ENCODE assay signal across 12 mouse cellular contexts in the genomic region with DNA sequence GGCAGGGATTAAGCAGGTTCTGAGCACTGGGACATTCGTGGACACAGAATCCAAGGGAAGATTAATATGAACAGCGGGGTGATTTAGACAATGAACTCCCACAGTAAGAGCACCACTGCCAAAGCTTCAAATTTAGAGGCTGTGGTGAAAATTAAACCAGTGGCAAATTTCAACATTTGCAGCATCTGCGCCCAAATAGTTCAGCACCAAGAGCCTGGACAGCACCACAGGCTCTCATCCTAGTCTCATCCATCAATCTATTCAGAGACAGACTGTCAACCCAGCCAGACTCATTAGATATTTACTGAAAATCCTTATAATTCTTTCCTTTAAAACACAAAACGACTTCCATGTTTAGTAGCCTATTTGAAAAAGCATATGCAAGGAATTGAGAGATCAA. TPM values are rescaled to one million over a fixed set of nuclear protein-coding genes. Genes with fewer than 3 reads are reported as not detected.
DNase-seq lines count a peak whose midpoint lies in the region; ATAC-seq lines count a peak whose summit lies in the region.
"Had no signal": no experiment of that assay in that cellular context is flagged by ENCODE, and none has a peak within 500 bp of the region (broad histone marks: within the 10 kb centered on the region; RNA-seq: fewer than 3 reads in every experiment).

No protein-coding gene starts in this region.

- peaks cover 8% of the 10 kb centered on the region for H3K27me3 ChIP-seq in hindbrain, embryonic 16.5 days (replicated peaks; ENCODE audit: control insufficient read depth, insufficient read depth, low read length)
- peaks cover 25% of the 10 kb centered on the region for H3K27me3 ChIP-seq in neural tube, embryonic 15.5 days (replicated peaks)

- no peak for ATAC-seq in hindbrain, embryonic 16.5 days
- no peak for ATAC-seq in neural tube, embryonic 15.5 days (ENCODE audit: low FRiP score)
- ATAC-seq: CD4-positive, CD25-positive, alpha-beta regulatory T cell, adult 4 months; forebrain, embryonic 16.5 days had no signal

- H3K4me1 ChIP-seq in hindbrain, embryonic 16.5 days (ENCODE audit: control insufficient read depth, insufficient read depth, low read depth, low read length): peaks cover 12% of the 10 kb centered on the region
- peaks cover 24% of the 10 kb centered on the region for H3K4me1 ChIP-seq in neural tube, embryonic 15.5 days

- WGBS in hindbrain, embryonic 16.5 days: 13% methylated on average over 4 of the region's 4 CpGs
- WGBS in neural tube, embryonic 15.5 days: 3% methylated on average over 4 of the region's 4 CpGs

- no peak overlapping the region for H3K4me3 ChIP-seq in hindbrain, embryonic 16.5 days (ENCODE audit: low read length)
- H3K4me3 ChIP-seq in neural tube, embryonic 15.5 days (replicated peaks): no peak overlapping the region
- H3K4me3 ChIP-seq: heart, adult 2 months had no signal

- H3K27ac ChIP-seq in hindbrain, embryonic 16.5 days (ENCODE audit: low read depth, low read length): no peak overlapping the region
- H3K27ac ChIP-seq in neural tube, embryonic 15.5 days (replicated peaks): no peak overlapping the region
- H3K27ac ChIP-seq: heart, adult 2 months had no signal

- H3K9ac ChIP-seq in hindbrain, embryonic 16.5 days (ENCODE audit: low read depth, low read length): no peak overlapping the region
- H3K9ac ChIP-seq in neural tube, embryonic 15.5 days (replicated peaks): no peak overlapping the region

- DNase-seq in kidney, postnatal 10 days: peak; percentile 23
- DNase-seq in kidney, postnatal 14 days: no peak
- DNase-seq in c-Kit-positive CD71-negative TER-119-negative erythroid progenitor cells, embryonic 14.5 days (ENCODE audit: low read depth): peak; percentile 3
- no peak for DNase-seq in frontal cortex, postnatal 10 days (ENCODE audit: low spot score in 2 of 2)
- DNase-seq in ovary, adult 18-20 months (ENCODE audit: low spot score): no peak
- DNase-seq: heart, adult 2 months; thymus, postnatal 14 days had no signal

- H3K4me2 ChIP-seq in hindbrain, embryonic 16.5 days (ENCODE audit: low read length): peak overlapping the region; percentile 19; the same call in 1 of the 2 replicates
- peak overlapping the region; percentile 32 for H3K4me2 ChIP-seq in neural tube, embryonic 15.5 days

- H3K9me3 ChIP-seq in hindbrain, embryonic 16.5 days (ENCODE audit: control insufficient read depth, low read length): no peaks in the 10 kb centered on the region
- no peaks in the 10 kb centered on the region for H3K9me3 ChIP-seq in neural tube, embryonic 15.5 days (replicated peaks)

- H3K36me3 ChIP-seq in hindbrain, embryonic 16.5 days (ENCODE audit: control insufficient read depth, insufficient read depth, low read length): no peaks in the 10 kb centered on the region
- no peaks in the 10 kb centered on the region for H3K36me3 ChIP-seq in neural tube, embryonic 15.5 days

RNA-seq across cellular contexts. Expression of a gene that starts 0.6 kb away (rescaled TPM):
- polyA plus RNA-seq in hindbrain, embryonic 16.5 days (2015; fragmentation: Nextera tagmentation; extraction: Ambion mirVana): 28.8 and 29.6 TPM in 2 replicates
- polyA plus RNA-seq in neural tube, embryonic 15.5 days (2015; fragmentation: Nextera tagmentation; extraction: Ambion mirVana): 30.0 TPM in 2 replicates
- polyA plus RNA-seq: CD4-positive, CD25-positive, alpha-beta regulatory T cell, adult 4 months; heart, adult 2 months; liver, embryonic 16.5 days had no signal

Comparison
In these comparisons a context has a peak if more than half of its experiments do, and no peak if none do; other contexts are left out.
1. DNase-seq: peak in kidney, postnatal 10 days (single experiment) and c-Kit-positive CD71-negative TER-119-negative erythroid progenitor cells, embryonic 14.5 days (single experiment); none in kidney, postnatal 14 days (single experiment), frontal cortex, postnatal 10 days (0 of 2) and ovary, adult 18-20 months (single experiment).